Comparison of ENCODE assay signal across 9 mouse cellular contexts in the genomic region with DNA sequence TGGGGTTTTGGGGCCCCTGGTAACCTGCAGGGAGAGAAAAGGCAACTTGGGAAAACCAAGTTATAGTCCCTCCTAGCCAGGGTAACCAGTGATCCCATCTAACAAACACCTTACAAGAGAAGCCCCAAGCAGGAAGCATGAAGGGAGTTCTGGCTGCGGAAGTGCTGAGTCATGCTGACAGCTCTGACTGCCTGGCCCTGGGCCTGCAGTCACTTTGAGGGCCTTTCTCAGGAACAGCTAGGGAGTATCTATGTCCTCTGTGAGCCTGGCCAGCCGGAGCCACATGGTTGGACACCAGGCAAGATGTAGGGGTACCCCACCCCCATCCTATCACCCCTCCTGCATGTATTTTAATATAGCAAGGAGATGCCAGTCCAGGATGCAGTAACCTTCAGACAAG. TPM values are rescaled to one million over a fixed set of nuclear protein-coding genes. Genes with fewer than 3 reads are reported as not detected.
DNase-seq lines count a peak whose midpoint lies in the region; ATAC-seq lines count a peak whose summit lies in the region.
"Had no signal": no experiment of that assay in that cellular context is flagged by ENCODE, and none has a peak within 500 bp of the region (broad histone marks: within the 10 kb centered on the region; RNA-seq: fewer than 3 reads in every experiment).

No protein-coding gene starts in this region.

- ATAC-seq in heart, embryonic 12.5 days (ENCODE audit: insufficient number of reproducible peaks, low FRiP score) = peak; percentile 75
- peak; percentile 64 for ATAC-seq in liver, embryonic 16.5 days (ENCODE audit: low read depth)
- no peak for ATAC-seq in neural tube, embryonic 15.5 days (ENCODE audit: low FRiP score)

- no peaks in the 10 kb centered on the region for H3K9me3 ChIP-seq in heart, embryonic 12.5 days (replicated peaks)
- no peaks in the 10 kb centered on the region for H3K9me3 ChIP-seq in liver, embryonic 16.5 days (replicated peaks; ENCODE audit: control insufficient read depth, low read length)
- no peaks in the 10 kb centered on the region for H3K9me3 ChIP-seq in midbrain, embryonic 10.5 days (replicated peaks)
- no peaks in the 10 kb centered on the region for H3K9me3 ChIP-seq in neural tube, embryonic 15.5 days (replicated peaks)
- H3K9me3 ChIP-seq: limb, embryonic 12.5 days had no signal

- no peak overlapping the region for H3K27ac ChIP-seq in heart, embryonic 12.5 days (ENCODE audit: poor library complexity, severe bottlenecking)
- peak overlapping the region; percentile 56 for H3K27ac ChIP-seq in liver, embryonic 16.5 days (ENCODE audit: low read length)
- no peak overlapping the region for H3K27ac ChIP-seq in midbrain, embryonic 10.5 days (replicated peaks)
- no peak overlapping the region for H3K27ac ChIP-seq in neural tube, embryonic 15.5 days (replicated peaks)
- H3K27ac ChIP-seq: limb, embryonic 12.5 days had no signal

- H3K9ac ChIP-seq in heart, embryonic 12.5 days = peak overlapping the region; percentile 32; the same call in 1 of the 2 replicates
- peak overlapping the region; percentile 29; the same call in 1 of the 2 replicates for H3K9ac ChIP-seq in liver, embryonic 16.5 days (ENCODE audit: low read depth, low read length)
- no peak overlapping the region for H3K9ac ChIP-seq in neural tube, embryonic 15.5 days (replicated peaks)
- H3K9ac ChIP-seq: limb, embryonic 12.5 days had no signal

- H3K4me1 ChIP-seq in heart, embryonic 12.5 days (replicated peaks) = peaks cover 19% of the 10 kb centered on the region
- peaks cover 31% of the 10 kb centered on the region for H3K4me1 ChIP-seq in liver, embryonic 16.5 days (ENCODE audit: control insufficient read depth, low read depth, low read length)
- no peaks in the 10 kb centered on the region for H3K4me1 ChIP-seq in midbrain, embryonic 10.5 days
- peaks cover 8% of the 10 kb centered on the region; the same call in 1 of the 2 replicates for H3K4me1 ChIP-seq in neural tube, embryonic 15.5 days
- H3K4me1 ChIP-seq: limb, embryonic 12.5 days had no signal

- H3K27me3 ChIP-seq in heart, embryonic 12.5 days (replicated peaks) = no peaks in the 10 kb centered on the region
- H3K27me3 ChIP-seq in liver, embryonic 16.5 days (ENCODE audit: control insufficient read depth, insufficient read depth, low read depth, low read length) = no peaks in the 10 kb centered on the region
- H3K27me3 ChIP-seq in midbrain, embryonic 10.5 days (ENCODE audit: low read depth, poor library complexity, severe bottlenecking) = no peaks in the 10 kb centered on the region
- no peaks in the 10 kb centered on the region for H3K27me3 ChIP-seq in neural tube, embryonic 15.5 days (replicated peaks)
- H3K27me3 ChIP-seq: limb, embryonic 12.5 days had no signal

- no peak overlapping the region for H3K4me3 ChIP-seq in heart, embryonic 12.5 days
- H3K4me3 ChIP-seq in liver, embryonic 16.5 days (ENCODE audit: low read depth, low read length) = no peak overlapping the region
- H3K4me3 ChIP-seq in midbrain, embryonic 10.5 days = no peak overlapping the region
- H3K4me3 ChIP-seq in neural tube, embryonic 15.5 days (replicated peaks) = no peak overlapping the region
- H3K4me3 ChIP-seq: limb, embryonic 12.5 days had no signal

- peaks cover 91% of the 10 kb centered on the region for H3K36me3 ChIP-seq in heart, embryonic 12.5 days
- peaks cover 65% of the 10 kb centered on the region for H3K36me3 ChIP-seq in liver, embryonic 16.5 days (ENCODE audit: control insufficient read depth, insufficient read depth)
- H3K36me3 ChIP-seq in midbrain, embryonic 10.5 days = peaks cover 98% of the 10 kb centered on the region
- H3K36me3 ChIP-seq in neural tube, embryonic 15.5 days = peaks cover 81% of the 10 kb centered on the region

- no peak overlapping the region for H3K4me2 ChIP-seq in heart, embryonic 12.5 days
- no peak overlapping the region for H3K4me2 ChIP-seq in liver, embryonic 16.5 days (ENCODE audit: low read depth, low read length)
- no peak overlapping the region for H3K4me2 ChIP-seq in neural tube, embryonic 15.5 days
- H3K4me2 ChIP-seq: limb, embryonic 12.5 days had no signal

- WGBS in heart, embryonic 12.5 days = 70% methylated on average over 2 of the region's 2 CpGs
- WGBS in liver, embryonic 16.5 days (ENCODE audit: insufficient replicate concordance) = 48% methylated on average over 2 of the region's 2 CpGs
- 98% methylated on average over 2 of the region's 2 CpGs for WGBS in midbrain, embryonic 10.5 days
- 93% methylated on average over 2 of the region's 2 CpGs for WGBS in neural tube, embryonic 15.5 days

- DNase-seq in right cerebral cortex, adult 2 months (ENCODE audit: low spot score in 2 of 2) = peak; percentile 46 to 50
- DNase-seq in right cerebral cortex, postnatal 10 days (ENCODE audit: low spot score in 2 of 2) = no peak
- DNase-seq in adrenal gland, postnatal 36 days = peak; percentile 82 to 86
- DNase-seq in thymus, adult 18-20 months = no peak
- no peak for DNase-seq in midbrain, embryonic 10.5 days (ENCODE audit: low spot score)

RNA-seq across cellular contexts. Expression of a gene that starts 16.3 kb away (rescaled TPM):
- 1,000 to 10,000 TPM; 1,323 to 1,442 TPM for total RNA-seq in adrenal gland, postnatal 36 days (2021)
- 85.7 and 90.4 TPM in 2 replicates for polyA plus RNA-seq in heart, embryonic 12.5 days (2016; fragmentation: Nextera tagmentation; extraction: Ambion mirVana)
- 175 and 178 TPM in 2 replicates for polyA plus RNA-seq in liver, embryonic 16.5 days (2015; fragmentation: Nextera tagmentation; extraction: Ambion mirVana)
- 312 and 334 TPM in 2 replicates for polyA plus RNA-seq in midbrain, embryonic 10.5 days (2016; fragmentation: Nextera tagmentation; extraction: Ambion mirVana)
- polyA plus RNA-seq in neural tube, embryonic 15.5 days (2015; fragmentation: Nextera tagmentation; extraction: Ambion mirVana) = 270 and 288 TPM in 2 replicates

Comparison
In these comparisons a context has a peak if more than half of its experiments do, and no peak if none do; other contexts are left out.
1. DNase-seq: peak in right cerebral cortex, adult 2 months (2 of 2) and adrenal gland, postnatal 36 days (2 of 2); none in right cerebral cortex, postnatal 10 days (0 of 2), thymus, adult 18-20 months (0 of 2) and midbrain, embryonic 10.5 days (single experiment).